Mouse (Mus musculus) mouse embryonic stem cell (cell line): Measurements from ENCODE around the gene Polr2e.
"Not testable (repeated sequence)": the region's sequence is repeated elsewhere in the genome, so short reads cannot be mapped to it uniquely, and the experiment has no call there.

ENCODE experiments used
- in situ Hi-C, 2 experiments: fragments of 300-500 bp; cut with MboI; formaldehyde crosslinking; loops; 1 replicate in 1 of 2; 3 replicates in 1 of 2; pipeline ENCODE4 v1.14.3; 2019 to 2020; ENCODE audit warnings: low sequenced_read_pairs in 2 of 2, low pct_unique_long_range_greater_than_20kb in 1 of 2, mixed read lengths in 1 of 2; ENCODE audit not compliant: unreplicated experiment in 1 of 2

The Polr2e gene

DNA sequence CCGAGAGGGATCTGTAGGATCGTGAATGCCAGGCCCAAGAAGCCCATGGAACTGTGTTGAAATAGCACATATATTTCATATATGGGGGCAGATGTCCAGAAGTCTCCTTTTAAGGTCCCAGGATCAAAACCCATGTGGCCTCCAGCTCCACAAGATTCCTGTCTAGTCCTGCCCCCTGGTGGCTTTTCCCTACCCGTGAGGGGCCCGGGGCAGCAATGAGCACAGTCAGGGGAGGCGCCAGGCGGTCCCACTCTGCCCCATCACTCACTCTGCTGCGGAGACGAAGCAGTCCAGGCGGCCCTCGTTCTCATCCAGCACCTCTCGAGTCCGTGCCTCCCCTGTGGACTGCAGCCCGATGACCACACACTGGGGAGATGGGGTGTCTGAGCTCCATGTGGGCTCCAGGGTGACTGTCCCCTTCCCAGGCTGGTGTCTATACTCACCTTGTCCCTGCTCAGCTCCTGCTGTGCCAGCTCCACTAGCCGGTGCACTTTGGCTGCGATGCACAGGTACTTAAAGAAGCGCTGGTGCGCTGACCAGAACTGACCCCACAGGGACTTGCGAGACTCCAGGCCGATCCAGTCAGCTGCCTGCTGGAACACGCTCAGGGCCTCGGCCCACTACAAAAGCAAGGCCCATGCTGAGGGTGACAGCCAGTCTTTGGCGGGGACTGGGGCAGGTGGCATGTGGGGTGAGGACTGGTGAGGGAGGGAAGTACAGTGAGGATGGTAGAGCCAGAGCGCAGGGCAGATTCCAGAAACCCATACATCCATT is 24.5 kb upstream of the Polr2e start:
- in situ Hi-C loops: no loop called here

DNA sequence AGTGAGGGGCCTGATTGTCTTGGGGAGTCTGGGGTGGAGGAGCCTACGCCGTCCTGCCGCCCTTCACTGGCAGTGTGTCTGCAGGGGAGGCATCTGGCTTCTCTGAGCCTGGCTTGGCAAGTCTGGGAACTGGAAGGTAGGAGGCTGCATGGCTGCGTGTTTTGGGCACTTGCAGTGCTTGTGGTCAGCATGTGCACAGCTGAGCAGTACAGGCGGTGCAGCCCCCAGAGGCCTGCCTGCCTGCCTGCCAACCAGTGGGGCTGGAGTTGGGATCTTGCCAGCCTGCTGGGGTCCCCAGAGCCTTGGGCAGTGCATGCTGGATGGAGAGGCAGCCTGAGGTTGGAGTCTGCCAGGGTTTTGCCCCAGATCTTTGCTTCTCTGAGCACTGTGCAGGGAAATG is 23.5 kb upstream of the Polr2e start:
- in situ Hi-C loops: no loop called here

DNA sequence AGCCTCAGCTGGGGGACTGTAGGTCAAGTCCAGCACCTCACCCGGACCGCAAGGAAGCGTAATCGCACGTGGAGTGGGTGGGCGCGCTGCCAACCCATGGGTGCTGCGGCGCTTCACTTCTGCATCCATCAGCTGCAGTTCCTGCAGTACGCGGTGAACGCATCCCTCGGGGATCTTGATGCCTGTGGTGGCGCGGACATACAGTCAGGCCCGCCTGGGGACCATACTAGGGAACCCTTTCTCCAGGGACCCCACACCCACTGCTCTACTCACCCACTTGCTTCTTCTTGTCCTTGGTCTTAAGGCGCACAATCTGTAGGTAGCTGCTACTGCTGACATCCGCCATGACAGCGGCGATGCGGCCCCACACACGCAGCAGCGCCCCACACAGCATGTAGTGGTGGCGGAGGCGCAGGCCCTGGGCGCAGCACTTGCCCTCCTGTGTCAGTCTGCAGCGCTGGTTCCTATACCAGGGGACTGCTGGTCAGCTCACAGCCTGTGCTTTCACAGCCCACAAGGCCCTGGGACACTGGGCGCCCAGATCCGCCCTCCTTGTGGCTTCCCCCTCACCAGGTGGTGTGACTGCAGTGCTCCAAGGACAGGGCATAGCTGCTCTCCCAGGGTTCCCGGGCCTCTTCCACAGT is 18.2 kb upstream of the Polr2e start:
- in situ Hi-C loops: no loop called here

DNA sequence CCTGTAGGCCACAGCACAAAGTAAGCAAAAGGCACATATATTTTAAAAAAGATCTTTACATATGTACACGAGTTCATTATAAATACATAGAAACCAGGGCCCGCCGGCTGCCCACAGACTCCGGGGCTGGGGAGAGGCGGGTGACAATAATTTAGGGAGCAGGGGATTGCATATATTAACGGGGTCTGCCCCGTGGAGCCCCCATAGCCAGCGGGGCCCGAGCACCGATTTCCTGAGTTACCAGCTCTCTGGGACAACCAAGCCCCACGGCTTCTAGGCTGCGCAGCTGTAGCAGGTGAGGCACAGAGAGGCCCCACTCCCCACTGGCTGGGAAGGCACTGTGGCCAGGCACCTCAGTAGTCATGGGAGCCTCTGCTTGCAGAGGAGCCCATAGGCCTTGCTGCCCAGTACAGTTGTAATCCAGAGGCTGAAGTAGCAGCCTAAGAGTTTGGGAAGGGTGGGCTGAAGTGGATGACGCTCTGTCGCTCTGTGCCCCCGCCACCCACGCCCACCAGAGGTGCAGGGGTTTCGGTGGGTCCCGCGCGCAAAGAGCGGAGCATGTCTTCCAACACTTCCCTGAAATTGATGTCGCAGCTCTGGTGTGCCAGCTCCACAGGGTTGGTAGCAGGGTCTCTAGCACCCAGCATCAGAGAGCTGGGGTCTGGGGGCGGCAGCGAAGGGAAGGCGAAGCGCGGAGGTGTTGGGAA is 17.5 kb upstream of the Polr2e start:
- in situ Hi-C loops: no loop called here

DNA sequence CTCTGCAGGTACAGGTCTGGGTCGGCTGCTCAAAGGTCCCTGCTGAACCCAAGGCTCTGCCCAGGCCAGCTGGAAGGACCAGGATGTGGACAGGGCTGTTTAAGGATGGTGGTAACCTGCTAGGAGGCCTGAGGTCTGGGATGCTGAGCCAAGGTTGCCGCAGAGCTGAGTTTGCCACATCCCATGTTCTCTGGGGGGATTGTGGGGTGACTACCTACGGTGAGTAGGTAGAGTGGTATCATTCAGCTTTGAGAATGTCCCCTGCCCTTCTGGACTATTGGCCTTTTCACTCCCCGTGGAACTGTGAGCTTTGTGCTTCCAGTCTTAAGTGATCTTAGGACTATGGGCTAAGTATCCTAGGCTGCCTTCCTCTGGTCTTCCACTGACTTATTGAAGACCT is 16.9 kb upstream of the Polr2e start:
- in situ Hi-C loops: no loop called here

DNA sequence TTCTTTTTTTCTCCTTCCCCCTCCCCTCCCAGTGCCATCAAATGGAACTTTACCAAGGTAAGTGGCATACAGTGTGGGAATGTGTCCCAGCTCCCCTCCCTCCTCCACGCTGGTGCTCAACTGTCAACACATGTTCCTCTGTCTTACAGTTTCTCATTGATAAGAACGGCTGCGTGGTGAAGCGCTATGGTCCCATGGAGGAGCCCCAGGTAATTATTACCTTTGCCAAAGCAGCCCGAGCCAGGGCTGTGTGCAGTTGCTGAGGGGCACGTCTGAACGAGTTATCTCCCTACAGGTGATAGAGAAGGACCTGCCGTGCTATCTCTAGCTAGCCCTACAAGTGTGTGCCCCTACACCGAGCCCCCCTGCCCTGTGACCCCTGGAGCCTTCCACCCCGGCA is 16.3 kb upstream of the Polr2e start:
- in situ Hi-C loops: no loop called here

DNA sequence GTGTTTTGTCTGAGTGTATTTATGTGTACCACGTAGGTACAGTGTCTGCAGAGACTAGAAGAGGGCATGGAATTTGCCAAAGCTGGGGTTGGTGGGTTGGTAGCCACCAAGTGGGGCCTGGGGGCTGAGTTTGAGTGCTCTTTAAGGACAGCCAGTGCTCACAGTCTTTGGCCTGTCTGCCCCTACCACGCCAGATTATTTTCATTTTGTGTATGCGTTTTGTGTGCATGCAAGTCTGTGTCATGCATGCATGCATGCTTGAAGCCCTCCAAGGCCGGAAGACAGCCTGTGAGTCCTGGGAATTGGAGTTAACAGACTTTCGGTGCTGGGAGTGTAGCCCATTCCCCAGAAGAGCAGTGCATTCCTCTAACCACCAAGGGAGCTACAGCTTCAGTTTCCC is 15.8 kb upstream of the Polr2e start:
- in situ Hi-C loops: no loop called here

DNA sequence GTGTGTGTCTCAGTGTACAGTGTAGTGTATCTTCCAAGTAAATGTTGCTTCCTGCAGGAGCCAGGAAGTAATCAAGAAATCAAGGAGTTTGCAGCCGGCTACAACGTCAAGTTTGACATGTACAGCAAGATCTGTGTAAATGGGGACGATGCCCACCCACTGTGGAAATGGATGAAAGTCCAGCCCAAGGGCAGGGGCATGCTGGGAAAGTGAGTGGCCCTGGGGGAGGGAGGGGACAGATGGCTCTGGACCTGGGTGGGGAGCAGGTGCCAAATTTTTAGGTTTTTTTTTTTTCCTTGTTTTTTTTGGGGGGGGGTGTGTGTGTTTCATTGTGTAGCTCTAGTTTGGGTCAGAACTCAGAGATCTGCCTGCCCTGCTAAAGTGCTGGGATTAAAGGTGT is 15.3 kb upstream of the Polr2e start:
- in situ Hi-C loops: not testable (repeated sequence)

DNA sequence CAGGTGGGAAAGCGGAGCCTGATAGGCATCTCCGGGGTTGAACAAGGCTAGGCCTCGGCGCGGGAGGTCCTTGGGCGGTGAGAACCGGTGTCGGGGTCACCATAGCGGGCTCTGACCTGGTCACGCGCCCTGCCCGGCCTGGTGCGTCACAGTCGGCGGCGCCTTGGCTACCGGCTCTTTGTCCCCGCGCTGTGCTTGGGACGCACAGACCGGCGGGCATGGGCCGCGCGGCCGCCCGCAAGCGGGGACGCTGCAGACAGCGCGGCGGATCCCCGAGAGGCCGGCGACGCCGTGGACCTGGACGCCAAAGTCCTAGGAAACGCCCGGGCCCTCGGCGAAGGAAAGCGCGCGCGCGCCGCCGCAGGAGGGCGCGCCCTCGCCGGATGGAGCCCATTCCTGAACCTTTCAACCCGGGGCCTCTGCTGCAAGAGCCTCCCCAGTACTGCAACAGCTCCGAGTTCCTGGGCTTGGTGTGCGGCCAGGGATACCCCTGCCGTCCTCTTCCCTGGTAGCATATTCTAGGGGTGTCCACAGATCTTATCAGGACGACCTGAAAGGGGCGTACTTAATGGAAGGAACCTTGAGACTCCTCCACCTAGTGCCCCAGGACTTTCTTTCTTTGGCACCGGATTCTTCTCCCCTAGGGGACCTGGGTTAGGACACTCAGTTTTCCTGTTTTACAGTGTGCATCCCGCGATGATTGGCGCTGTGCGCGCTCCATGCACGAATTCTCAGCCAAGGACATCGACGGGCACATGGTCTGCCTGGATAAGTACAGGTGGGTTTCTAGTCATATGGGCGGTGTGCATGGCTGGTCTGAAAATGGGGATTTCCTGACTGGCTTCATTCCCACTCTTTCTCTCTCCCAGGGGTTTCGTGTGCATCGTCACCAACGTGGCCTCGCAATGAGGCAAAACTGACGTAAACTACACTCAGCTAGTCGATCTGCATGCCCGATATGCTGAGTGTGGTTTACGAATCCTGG is 14.5 kb upstream of the Polr2e start:
- in situ Hi-C loops: no loop called here

DNA sequence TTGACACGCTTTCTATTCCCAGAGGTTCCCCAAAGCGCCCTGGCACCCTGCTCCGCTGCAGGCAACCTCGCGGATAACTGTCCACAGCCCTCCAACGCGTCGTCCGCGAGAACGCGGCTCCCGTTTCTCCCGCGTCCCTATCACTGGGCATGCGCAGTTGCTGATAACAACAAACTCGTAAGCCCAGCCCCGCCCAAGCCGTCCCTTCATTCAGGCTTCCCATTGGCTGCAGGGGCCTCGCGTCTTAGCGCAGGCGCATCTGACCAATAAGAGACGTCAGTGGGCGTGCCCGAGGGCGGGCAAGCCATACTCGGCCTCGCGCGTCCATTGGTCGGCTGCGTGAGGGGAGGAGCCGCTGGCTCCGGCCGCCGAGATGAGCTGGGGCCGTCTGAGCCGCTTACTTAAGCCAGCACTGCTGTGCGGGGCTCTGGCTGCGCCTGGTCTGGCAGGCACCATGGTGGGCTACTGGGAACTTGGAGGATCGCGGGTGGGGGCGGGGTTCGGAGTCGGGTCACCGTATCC is 13.7 kb upstream of the Polr2e start:
- in situ Hi-C loops: no loop called here

DNA sequence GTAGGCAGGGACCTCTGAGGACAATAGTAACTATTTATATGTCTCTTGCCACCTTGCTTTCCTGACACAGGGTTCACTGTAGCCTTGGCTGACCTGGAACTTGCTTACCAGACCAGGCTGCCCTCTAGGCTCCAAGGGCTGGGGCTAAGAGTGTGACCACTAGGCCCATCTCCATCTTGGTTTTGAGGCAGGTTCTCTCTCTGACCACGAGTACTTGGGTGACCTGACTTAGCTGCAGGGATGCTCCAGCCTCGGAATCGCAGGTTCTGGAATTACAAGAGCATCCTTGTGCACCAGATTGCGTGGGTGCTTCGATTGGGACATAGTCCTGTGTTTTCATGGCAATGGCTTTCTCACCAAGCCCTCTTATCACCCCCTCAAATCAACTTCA is 12.8 kb upstream of the Polr2e start:
- in situ Hi-C loops: no loop called here

DNA sequence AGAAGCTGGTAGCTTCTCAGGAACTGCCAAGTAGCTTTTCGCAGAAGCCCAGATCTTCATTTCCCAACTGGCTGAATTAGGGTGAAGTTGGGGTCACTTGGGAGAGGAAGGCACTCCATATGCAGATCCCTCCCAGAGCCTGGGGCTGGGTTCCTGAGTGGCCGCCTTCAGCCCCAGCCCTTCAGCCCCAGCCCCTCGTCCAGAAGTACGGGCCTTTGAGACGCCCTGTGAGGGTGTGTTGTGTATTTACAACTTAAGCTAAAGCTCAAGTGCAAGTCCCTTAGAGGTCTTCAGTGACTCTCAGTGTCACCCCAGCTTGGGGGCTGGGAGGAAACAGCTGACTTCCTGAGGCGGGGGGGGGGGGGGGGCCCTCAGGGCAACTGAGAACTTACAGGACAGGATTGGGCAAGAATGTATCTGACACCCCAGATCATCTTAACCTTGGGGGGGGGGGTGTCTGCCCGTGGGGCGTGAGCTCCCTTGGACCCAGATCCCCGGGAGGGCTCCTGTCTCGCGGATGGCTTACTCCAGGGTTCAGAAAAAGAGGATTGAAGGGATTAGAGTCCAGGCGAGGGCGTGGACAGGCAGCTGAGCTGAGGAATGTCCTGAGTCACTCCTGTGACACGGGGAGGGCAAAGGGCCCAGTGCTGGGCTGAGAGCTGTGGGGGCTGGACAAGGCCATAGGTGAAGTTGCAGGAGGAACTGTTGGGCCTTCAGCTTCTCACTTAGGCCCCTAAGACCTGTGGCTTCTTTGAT is 12.2 kb upstream of the Polr2e start:
- in situ Hi-C loops: no loop called here

DNA sequence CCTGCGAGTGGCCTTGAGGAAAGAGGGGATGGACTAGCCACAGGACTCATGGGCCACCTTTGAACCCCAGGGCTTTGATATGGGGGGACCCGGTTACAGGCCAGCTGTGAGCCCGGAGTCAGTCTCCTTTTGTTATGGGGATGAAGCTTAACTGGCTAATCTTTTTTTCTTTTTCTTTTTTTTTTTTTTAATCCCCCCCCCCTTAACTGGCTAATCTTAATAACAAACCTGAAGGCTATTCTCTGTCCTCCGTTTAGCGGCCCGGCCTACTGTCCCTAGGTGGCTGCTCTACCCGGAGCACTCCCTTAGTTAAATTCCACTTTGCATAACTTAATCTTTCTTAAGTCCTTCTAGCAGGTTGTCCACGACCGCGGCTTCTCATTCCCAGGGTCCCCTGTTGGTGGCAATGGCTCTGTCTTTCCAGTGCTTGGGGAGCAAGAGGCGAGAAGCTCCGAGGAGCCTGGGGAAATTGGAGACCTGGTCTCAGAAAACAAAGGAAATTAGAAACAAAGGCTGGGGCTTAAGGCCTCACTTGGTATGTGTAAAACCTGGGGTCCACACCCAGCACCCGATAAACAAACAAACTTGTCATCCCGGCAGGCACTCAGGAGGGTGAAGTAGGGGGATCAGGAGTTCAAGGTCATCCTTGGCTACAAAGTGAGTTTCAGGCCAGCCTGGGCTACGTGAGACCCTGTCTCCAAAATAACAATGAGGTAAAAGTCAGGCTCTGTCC is 11.5 kb upstream of the Polr2e start:
- in situ Hi-C loops: no loop called here

DNA sequence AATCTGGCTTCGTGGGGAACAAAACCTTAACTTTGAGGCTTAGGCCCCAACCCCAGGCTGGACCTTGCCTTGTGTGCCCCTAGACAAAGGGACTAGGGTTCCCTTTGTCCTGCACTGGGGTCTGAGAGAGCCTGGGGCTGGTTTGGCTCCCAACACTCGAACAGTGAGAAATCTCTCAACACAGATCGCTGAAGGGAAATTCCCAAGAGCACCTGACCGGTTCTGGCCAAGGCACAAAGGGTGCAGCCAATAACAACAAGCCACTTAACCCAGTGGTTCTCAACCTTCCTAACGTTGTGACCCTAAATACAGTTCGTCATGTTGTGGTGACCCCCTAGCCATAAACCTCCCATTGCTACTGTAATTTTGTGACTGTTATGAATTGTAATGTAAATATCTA is 10.6 kb upstream of the Polr2e start:
- in situ Hi-C loops: no loop called here

DNA sequence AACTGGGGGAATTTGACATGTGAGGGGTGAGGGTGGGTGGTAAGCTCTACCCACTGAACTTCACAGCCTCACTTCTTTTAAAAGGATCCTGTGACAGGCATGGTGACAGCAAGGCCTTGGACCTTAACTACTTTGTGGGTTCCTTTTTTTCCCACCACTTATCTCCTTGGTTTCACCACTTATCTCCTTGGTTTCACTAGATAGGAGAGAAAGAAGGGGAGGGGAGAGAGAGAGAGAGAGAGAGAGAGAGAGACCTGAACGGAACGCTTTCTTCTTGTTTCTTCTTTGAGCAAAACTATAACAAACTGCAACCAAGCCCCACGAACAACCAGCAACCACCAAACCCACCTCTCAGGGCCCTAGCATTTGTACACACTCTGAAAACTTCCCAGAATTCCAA is 9.2 kb upstream of the Polr2e start:
- in situ Hi-C loops: no loop called here

DNA sequence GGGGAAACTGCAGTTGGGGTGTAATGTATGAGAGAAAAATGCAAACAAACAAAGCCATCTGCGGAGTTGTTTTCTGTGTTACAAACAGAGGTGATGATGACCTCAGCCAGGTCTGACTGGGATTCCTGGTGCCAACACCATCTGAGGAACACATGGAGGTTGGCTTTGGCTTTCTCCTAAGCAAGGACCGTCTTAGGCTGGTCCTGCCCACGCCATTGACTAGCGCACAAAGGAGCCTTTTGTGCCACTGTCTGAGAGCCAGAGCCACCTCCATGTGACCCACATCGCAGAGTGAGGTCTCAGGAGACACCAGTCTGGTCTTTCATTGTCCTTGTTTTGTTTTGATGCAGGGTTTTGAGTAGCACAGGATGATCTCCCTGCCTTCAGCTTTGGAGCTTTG is 8.8 kb upstream of the Polr2e start:
- in situ Hi-C loops: no loop called here

DNA sequence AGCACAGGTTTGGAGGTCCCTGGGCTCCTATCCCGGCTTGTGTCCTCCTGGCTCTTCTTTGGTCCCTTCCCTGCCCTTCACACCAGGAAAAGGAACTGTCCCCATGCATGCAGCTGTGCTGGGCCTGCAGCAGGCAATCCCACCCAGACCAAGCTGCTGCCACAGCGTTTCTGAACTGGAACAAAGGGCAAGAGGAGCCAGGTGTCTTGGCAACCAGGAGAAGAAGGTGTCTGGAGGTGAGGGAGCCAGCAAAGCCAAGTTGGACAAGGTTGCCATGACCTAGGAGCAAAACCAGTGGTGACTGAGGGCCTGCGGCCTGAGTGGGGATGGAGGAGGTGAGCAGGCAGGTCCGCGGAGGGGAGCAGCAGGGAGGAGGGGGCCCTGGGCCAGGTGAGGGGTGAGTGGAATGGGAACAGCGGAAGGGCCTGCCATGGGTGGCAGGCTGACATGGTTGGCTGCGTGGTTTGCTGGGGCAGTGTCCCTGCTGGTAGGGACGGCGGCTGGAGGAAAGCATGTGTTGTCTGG is 7.5 kb upstream of the Polr2e start, which contains the start of gene Gpx4:
Gene Gpx4 (plus strand): TSS at position 126 of the 525 bp plus-strand sequence.
- in situ Hi-C loops: no loop called here
